Mouse (Mus musculus) olfactory bulb, adult 2 months (tissue): ENCODE data around the gene Cask.

Source experiments
- CTCF ChIP-seq: fragments of 200-500 bp; IDR thresholded peaks from 2 replicates; pipeline ENCODE4 v1.5.1; 2012; ENCODE audit warnings: low read depth, mild to moderate bottlenecking, low read length, moderate library complexity; ENCODE audit not compliant: insufficient read depth
- POLR2A ChIP-seq: fragments of 200-500 bp; IDR thresholded peaks from 2 replicates; pipeline ENCODE4 v1.6.1; 2012; ENCODE audit warnings: mild to moderate bottlenecking, low read depth, low read length, moderate library complexity; ENCODE audit not compliant: insufficient read depth

GRCm38 (mm10) chrX:13686589-13686988 lies 164.6 kb downstream of the Cask start:
- TF ChIP-seq CTCF (no peak), POLR2A (no peak)
